Mouse (Mus musculus) ES-E14 (cell line): ENCODE measurements at regions not wholly inside any gene's neighbourhood (a gene's known extent, or its start where the extent isn't known, plus 50 kb on each side); places are given as distances from the start of the nearest gene placed in this dataset.

ENCODE experiments used
- CHD2 ChIP-seq: IDR thresholded peaks from 2 replicates; pipeline ENCODE4 v1.6.1; 2014; ENCODE audit warnings: mild to moderate bottlenecking, low read depth, low read length, inconsistent platforms
- MAFK ChIP-seq: IDR thresholded peaks from 2 replicates; pipeline ENCODE4 v1.6.1; 2014; ENCODE audit warnings: mild to moderate bottlenecking, low read depth, low read length, inconsistent platforms; ENCODE audit not compliant: insufficient read depth
- ZC3H11A ChIP-seq: IDR thresholded peaks from 2 replicates; pipeline ENCODE4 v1.6.1; 2012; ENCODE audit warnings: low read depth, mild to moderate bottlenecking, inconsistent platforms, low read length, borderline replicate concordance
- ZNF384 ChIP-seq: IDR thresholded peaks from 2 replicates; pipeline ENCODE4 v1.6.1; 2012; ENCODE audit warnings: low read depth, low read length, inconsistent platforms

DNA sequence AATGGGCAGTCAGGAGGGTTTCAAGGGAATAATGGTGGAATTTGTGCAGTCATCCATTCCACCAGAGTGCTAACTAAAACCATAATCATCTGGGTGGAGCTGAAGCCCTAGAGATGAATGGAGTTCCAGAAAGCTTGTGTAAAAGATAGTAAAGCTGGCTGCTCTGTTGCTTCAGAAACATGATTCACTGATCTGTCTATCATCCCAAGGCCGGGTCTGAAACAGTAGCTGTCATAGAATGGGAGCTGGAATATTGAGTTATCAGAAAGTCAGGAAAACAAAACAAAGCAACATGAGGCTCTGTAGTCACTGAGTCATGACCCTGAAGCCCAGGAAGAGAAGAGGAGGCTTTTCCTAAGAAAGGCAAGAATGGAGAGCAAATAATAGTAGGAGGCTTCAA lies 408.1 kb upstream of the Camk1g start:
- no peak for TF ChIP-seq CHD2
- TF ChIP-seq MAFK = no peak
- no peak for TF ChIP-seq ZNF384
- TF ChIP-seq ZC3H11A = no peak
